Mouse (Mus musculus) thymus, adult 2 months (tissue): Measurements from ENCODE around the gene Tdrd9.

Experiments
- CTCF ChIP-seq: fragments of 200-500 bp; IDR thresholded peaks from 2 replicates; pipeline ENCODE4 v1.5.1; 2012; ENCODE audit warnings: mild to moderate bottlenecking, control low read depth, low read length, moderate library complexity, borderline replicate concordance; ENCODE audit not compliant: control insufficient read depth, poor library complexity, insufficient read depth; ENCODE audit errors: extremely low read depth
- POLR2A ChIP-seq: fragments of 200-500 bp; IDR thresholded peaks from 2 replicates; pipeline ENCODE4 v1.6.1; 2012; ENCODE audit warnings: mild to moderate bottlenecking, low read length, control low read depth, moderate library complexity; ENCODE audit not compliant: control insufficient read depth, poor library complexity, insufficient read depth; ENCODE audit errors: extremely low read depth

- TF ChIP-seq CTCF: no peak
- no peak for TF ChIP-seq POLR2A
Measured at GRCm38 (mm10) chr12:112080911-112081310, 109.6 kb downstream of the Tdrd9 start.
